Mouse (Mus musculus): ENCODE data around the gene Tnni3. TPM values are rescaled to one million over a fixed set of nuclear protein-coding genes. Genes with fewer than 3 reads are reported as not detected.

Gene Tnni3
- total and polyA plus RNA-seq, 2 experiments from 2014 or later = 1.2 to 3.6 TPM

DNA sequence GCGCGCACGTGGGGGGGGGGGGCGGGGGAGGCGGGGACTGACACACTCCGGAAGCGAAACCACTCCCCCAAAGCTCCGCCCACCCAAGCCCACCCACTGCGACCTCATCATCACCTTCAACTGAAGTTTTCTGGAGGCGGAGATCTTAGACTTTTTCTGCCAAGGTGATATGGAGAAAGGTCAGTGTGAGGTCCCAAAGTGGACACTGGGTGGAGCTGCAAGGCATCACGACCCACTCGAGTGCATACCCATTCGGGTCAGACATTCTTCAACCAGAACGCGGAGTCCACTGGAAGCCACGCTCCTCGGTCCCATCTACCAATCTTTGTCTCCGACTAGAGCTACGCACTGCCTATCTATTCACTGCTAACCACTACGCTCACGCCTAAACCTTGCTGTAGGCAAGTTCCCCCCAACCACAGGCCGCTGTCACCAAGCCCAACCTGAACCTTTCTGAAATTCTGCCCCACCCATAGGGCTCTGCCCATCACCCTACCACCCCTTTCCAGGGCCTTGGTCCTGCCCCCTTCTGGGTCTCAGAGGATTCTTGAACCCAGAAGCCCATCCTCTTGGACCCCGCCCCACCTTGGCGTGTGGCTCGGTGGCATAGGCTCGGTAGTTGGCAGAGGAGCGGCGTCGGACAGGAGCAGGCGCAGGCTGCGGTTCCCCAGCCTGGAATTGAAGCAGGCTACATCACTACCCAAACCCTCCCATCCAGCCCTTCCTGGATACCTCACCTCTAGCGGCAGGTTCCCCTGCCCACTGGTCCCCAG is 2.6 kb downstream of the Tnni3 start:
- peak overlapping the region; percentile 44 for H3K4me2 ChIP-seq (ENCODE audit: low read depth)
- H3K36me3 ChIP-seq (ENCODE audit: insufficient read depth) = no peaks in the 10 kb centered on the region
- H3K4me1 ChIP-seq (ENCODE audit: insufficient read depth) = no peaks in the 10 kb centered on the region; the same call in 1 of the 2 replicates
- peaks cover 7% of the 10 kb centered on the region; the same call in 1 of the 2 replicates for H3K27me3 ChIP-seq (ENCODE audit: insufficient read depth, low read length)
- DNase-seq = no peak
- 0 out of 2 replicates have a peak, but pooled peaks have one; percentile 11 for ATAC-seq
- H3K27ac ChIP-seq (ENCODE audit: low read depth, low read length) = no peak overlapping the region
- no peak overlapping the region for H3K9ac ChIP-seq
- peak overlapping the region; percentile 30 for H3K4me3 ChIP-seq (ENCODE audit: low read depth, low read length)
- no peaks in the 10 kb centered on the region for H3K9me3 ChIP-seq (ENCODE audit: low read length)
- no peak for TF ChIP-seq CTCF (IDR thresholded peaks at IDR 0.05; ENCODE audit: low read depth)
- 33% methylated on average over 32 of the region's 32 CpGs for WGBS

DNA sequence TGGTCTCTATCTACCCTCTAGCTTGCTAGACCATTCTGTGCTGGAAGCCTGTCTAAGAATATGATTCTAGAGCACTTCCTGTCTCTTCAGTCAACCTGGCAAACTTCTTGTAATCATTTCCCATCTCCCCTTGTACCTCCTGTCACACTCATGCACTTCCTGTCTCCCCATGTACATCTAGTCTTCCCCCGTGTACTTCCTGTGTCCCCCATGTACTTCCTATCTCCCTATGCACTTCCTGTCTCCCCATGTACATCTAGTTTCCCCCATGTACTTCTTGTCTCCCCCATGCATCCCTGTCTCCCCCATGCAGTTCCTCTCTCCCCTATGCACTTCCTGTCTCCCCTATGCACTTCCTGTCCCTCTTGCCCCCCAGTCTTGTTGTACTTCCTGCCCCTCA is 5.5 kb downstream of the Tnni3 start:
- H3K27ac ChIP-seq (ENCODE audit: low read depth, low read length) = no peak overlapping the region
- no peak overlapping the region for H3K4me2 ChIP-seq (ENCODE audit: low read depth)
- ATAC-seq (no peak), DNase-seq (no peak)
- H3K4me1 ChIP-seq (ENCODE audit: insufficient read depth) = no peaks in the 10 kb centered on the region; the same call in 1 of the 2 replicates
- peaks cover 7% of the 10 kb centered on the region; the same call in 1 of the 2 replicates for H3K27me3 ChIP-seq (ENCODE audit: insufficient read depth, low read length)
- no peak for TF ChIP-seq CTCF (IDR thresholded peaks at IDR 0.05; ENCODE audit: low read depth)
- 81% methylated on average over 1 of the region's 1 CpGs for WGBS
- H3K9me3 ChIP-seq (ENCODE audit: low read length) = no peaks in the 10 kb centered on the region
- no peaks in the 10 kb centered on the region for H3K36me3 ChIP-seq (ENCODE audit: insufficient read depth)
- H3K9ac ChIP-seq = no peak overlapping the region
- no peak overlapping the region for H3K4me3 ChIP-seq (ENCODE audit: low read depth, low read length)

DNA sequence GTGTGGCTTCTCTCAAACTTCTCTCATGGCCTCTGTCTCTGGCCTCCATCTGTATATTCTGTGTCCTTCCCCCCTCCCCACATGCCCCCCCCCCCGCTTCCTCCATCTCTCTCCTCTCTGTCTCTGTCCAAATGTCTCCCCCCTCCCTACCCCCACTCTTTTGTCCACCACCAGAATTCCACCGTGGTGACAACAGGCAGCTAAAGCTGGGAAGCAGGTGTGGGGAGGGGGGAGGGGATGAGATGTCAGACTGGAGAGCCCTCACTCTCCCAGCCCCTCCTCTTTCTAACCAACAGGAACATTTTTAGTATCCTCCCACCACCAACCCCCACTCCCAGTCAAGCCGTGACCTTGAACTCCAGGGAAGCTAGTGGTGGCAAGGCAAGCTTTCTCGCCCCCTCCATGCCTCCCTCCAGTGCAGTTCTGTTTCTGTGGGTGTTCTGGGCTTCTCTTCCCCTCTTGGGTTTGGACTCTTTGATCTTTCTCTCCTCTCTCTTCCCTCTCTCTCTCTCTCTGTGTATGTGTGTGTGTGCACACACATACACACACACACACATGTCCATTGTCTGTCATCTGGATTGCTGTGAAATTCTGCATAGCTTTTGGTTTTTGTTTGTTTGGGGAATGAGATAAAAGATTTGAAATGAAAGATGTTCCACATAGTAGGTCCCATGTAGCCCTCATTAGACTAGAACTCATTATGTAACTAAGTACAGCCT is 7.5 kb downstream of the Tnni3 start, which contains the start of gene Tnnt1:
Gene Tnnt1 (minus strand): TSS at position 51 of the 719 bp plus-strand sequence.
- Histone ChIP-seq H3K4me3 (ENCODE audit: low read depth, low read length) (no peak within 1 kb of the TSS), H3K27ac (ENCODE audit: low read depth, low read length) (no peak within 1 kb of the TSS), H3K27me3 (ENCODE audit: insufficient read depth, low read length) (peaks cover 7% of the 10 kb centered on the region; the same call in 1 of the 2 replicates), H3K4me1 (ENCODE audit: insufficient read depth) (no peaks in the 10 kb centered on the region; the same call in 1 of the 2 replicates), H3K36me3 (ENCODE audit: insufficient read depth) (no peaks in the 10 kb centered on the region), H3K4me2 (ENCODE audit: low read depth) (no peak within 1 kb of the TSS), H3K9ac (no peak within 1 kb of the TSS), H3K9me3 (ENCODE audit: low read length) (no peaks in the 10 kb centered on the region)
- WGBS = 25% methylated on average over 4 of the region's 4 CpGs
- TF ChIP-seq CTCF (IDR thresholded peaks at IDR 0.05; ENCODE audit: low read depth) = no peak
- no peak for DNase-seq
- ATAC-seq = no peak

DNA sequence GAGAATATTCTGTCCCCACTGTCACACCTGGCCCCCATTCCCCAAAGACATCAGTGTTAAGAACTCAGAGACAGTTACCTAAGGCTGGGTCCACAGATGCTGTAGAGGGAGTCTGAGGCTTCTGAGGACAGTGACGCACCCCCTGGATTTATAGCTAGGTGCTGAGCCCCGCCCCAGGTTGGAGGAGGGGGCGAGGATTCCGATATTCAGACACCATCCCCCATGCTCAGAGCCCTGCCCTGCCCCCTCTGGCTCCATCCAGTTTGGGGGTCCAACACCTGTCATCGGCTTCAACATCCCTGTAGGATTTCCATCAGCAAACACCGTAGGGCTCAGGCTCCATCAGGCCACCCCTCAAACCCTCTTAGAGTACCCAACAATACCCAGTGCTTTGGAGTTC is 8.2 kb downstream of the Tnni3 start:
- Histone ChIP-seq H3K4me2 (ENCODE audit: low read depth) (no peak overlapping the region), H3K27ac (ENCODE audit: low read depth, low read length) (no peak overlapping the region), H3K4me1 (ENCODE audit: insufficient read depth) (no peaks in the 10 kb centered on the region; the same call in 1 of the 2 replicates), H3K9ac (no peak overlapping the region), H3K27me3 (ENCODE audit: insufficient read depth, low read length) (peaks cover 7% of the 10 kb centered on the region; the same call in 1 of the 2 replicates), H3K36me3 (ENCODE audit: insufficient read depth) (no peaks in the 10 kb centered on the region), H3K4me3 (ENCODE audit: low read depth, low read length) (no peak overlapping the region), H3K9me3 (ENCODE audit: low read length) (no peaks in the 10 kb centered on the region)
- no peak for ATAC-seq
- no peak for DNase-seq
- 67% methylated on average over 6 of the region's 6 CpGs for WGBS
- no peak for TF ChIP-seq CTCF (IDR thresholded peaks at IDR 0.05; ENCODE audit: low read depth)

- H3K4me2 ChIP-seq (ENCODE audit: low read depth) = no peak overlapping the region
- no peaks in the 10 kb centered on the region for H3K4me1 ChIP-seq (ENCODE audit: insufficient read depth)
- no peak overlapping the region for H3K9ac ChIP-seq
- WGBS = 51% methylated on average over 6 of the region's 6 CpGs
- no peak for DNase-seq
- no peaks in the 10 kb centered on the region for H3K27me3 ChIP-seq (ENCODE audit: insufficient read depth, low read length)
- H3K4me3 ChIP-seq (ENCODE audit: low read depth, low read length) = no peak overlapping the region
- no peak for TF ChIP-seq CTCF (IDR thresholded peaks at IDR 0.05; ENCODE audit: low read depth)
- no peak for ATAC-seq
- no peaks in the 10 kb centered on the region for H3K36me3 ChIP-seq (ENCODE audit: insufficient read depth)
- H3K27ac ChIP-seq (ENCODE audit: low read depth, low read length) = no peak overlapping the region
- no peaks in the 10 kb centered on the region for H3K9me3 ChIP-seq (ENCODE audit: low read length)
Measured at GRCm38 (mm10) chr7:4513829-4514712, 10.0 kb downstream of the Tnni3 start.

- H3K9me3 ChIP-seq (ENCODE audit: low read length) = no peaks in the 10 kb centered on the region
- no peak for ATAC-seq
- peak; percentile 71 for TF ChIP-seq CTCF (IDR thresholded peaks at IDR 0.05; ENCODE audit: low read depth)
- H3K9ac ChIP-seq = no peak overlapping the region
- DNase-seq = no peak
- no peaks in the 10 kb centered on the region for H3K27me3 ChIP-seq (ENCODE audit: insufficient read depth, low read length)
- no peaks in the 10 kb centered on the region for H3K4me1 ChIP-seq (ENCODE audit: insufficient read depth)
- H3K4me3 ChIP-seq (ENCODE audit: low read depth, low read length) = no peak overlapping the region
- no peak overlapping the region for H3K27ac ChIP-seq (ENCODE audit: low read depth, low read length)
- H3K4me2 ChIP-seq (ENCODE audit: low read depth) = no peak overlapping the region
- 32% methylated on average over 13 of the region's 13 CpGs for WGBS
- H3K36me3 ChIP-seq (ENCODE audit: insufficient read depth) = no peaks in the 10 kb centered on the region
Measured at GRCm38 (mm10) chr7:4513236-4513635, 10.8 kb downstream of the Tnni3 start.

All from forebrain, postnatal 0 days (tissue).